ENCODE assay signal across 9 mouse cellular contexts in genomic region chr1:172217148-172217547, GRCm38 (mm10). TPM values are rescaled to one million over a fixed set of nuclear protein-coding genes. Genes with fewer than 3 reads are reported as not detected.
DNase-seq lines count a peak whose midpoint lies in the region; ATAC-seq and TF ChIP-seq lines count a peak whose summit lies in the region.
"Had no signal": no experiment of that assay in that cellular context is flagged by ENCODE, and none has a peak within 500 bp of the region (broad histone marks: within the 10 kb centered on the region; RNA-seq: fewer than 3 reads in every experiment).

No protein-coding gene starts in this region.

- H3K27me3 ChIP-seq in C2C12 (ENCODE audit: control insufficient read depth, insufficient read depth, insufficient read length): no peaks in the 10 kb centered on the region
- no peaks in the 10 kb centered on the region for H3K27me3 ChIP-seq in embryonic facial prominence, embryonic 15.5 days
- no peaks in the 10 kb centered on the region for H3K27me3 ChIP-seq in heart, embryonic 10.5 days (ENCODE audit: insufficient read depth, poor library complexity, severe bottlenecking)
- no peaks in the 10 kb centered on the region for H3K27me3 ChIP-seq in kidney, embryonic 14.5 days (ENCODE audit: control insufficient read depth, insufficient read depth, low read length)
- H3K27me3 ChIP-seq in liver, adult 2 months (ENCODE audit: control insufficient read depth, insufficient read depth, low read length): no peaks in the 10 kb centered on the region

- no peaks in the 10 kb centered on the region for H3K9me3 ChIP-seq in embryonic facial prominence, embryonic 15.5 days (replicated peaks)
- H3K9me3 ChIP-seq in heart, embryonic 10.5 days: no peaks in the 10 kb centered on the region
- no peaks in the 10 kb centered on the region for H3K9me3 ChIP-seq in kidney, embryonic 14.5 days (ENCODE audit: control insufficient read depth, low read length)

- H3K4me1 ChIP-seq in bone marrow macrophage, adult 2 months (ENCODE audit: control insufficient read depth, insufficient read depth, low read length): peaks cover 22% of the 10 kb centered on the region
- peaks cover 50% of the 10 kb centered on the region for H3K4me1 ChIP-seq in embryonic facial prominence, embryonic 15.5 days
- H3K4me1 ChIP-seq in heart, embryonic 10.5 days: peaks cover 66% of the 10 kb centered on the region
- H3K4me1 ChIP-seq in kidney, embryonic 14.5 days (ENCODE audit: control insufficient read depth, insufficient read depth, low read length): peaks cover 38% of the 10 kb centered on the region
- H3K4me1 ChIP-seq in liver, adult 2 months (ENCODE audit: control insufficient read depth, insufficient read depth, low read length): 0 out of 2 replicates have a peak, but pooled peaks cover 5% of the 10 kb centered on the region

- no peak overlapping the region for H3ac ChIP-seq in C2C12 (ENCODE audit: control insufficient read depth, insufficient read length, low read depth)

- peak; percentile 96 for DNase-seq in heart, embryonic 10.5 days (ENCODE audit: low spot score)
- DNase-seq in liver, adult 2 months (ENCODE audit: extremely low read depth, low read depth, low spot score): peak; percentile 79
- DNase-seq in spleen, postnatal 36 days (ENCODE audit: low spot score in 2 of 2): peak; percentile 91

- H3K9ac ChIP-seq in embryonic facial prominence, embryonic 15.5 days: peak overlapping the region; percentile 37
- H3K9ac ChIP-seq in kidney, embryonic 14.5 days (ENCODE audit: low read depth, low read length): 0 out of 2 replicates have a peak overlapping the region, but pooled peaks have one; percentile 13
- peak overlapping the region; percentile 39 for H3K9ac ChIP-seq in liver, adult 2 months (ENCODE audit: low read depth, low read length)

- TF ChIP-seq CTCF in C2C12 (IDR thresholded peaks at IDR 0.05; ENCODE audit: control insufficient read depth, insufficient read depth, insufficient read length): peak; percentile 61
- peak; percentile 94 for TF ChIP-seq CTCF in bone marrow macrophage, adult 2 months (IDR thresholded peaks at IDR 0.05; ENCODE audit: low read depth, low read length)
- peak; percentile 97 for TF ChIP-seq CTCF in liver, adult 2 months (IDR thresholded peaks at IDR 0.05; ENCODE audit: low read depth, low read length)

- no peaks in the 10 kb centered on the region for H3K79me2 ChIP-seq in C2C12 (ENCODE audit: control insufficient read depth, insufficient read depth)
- H3K79me2 ChIP-seq in liver, adult 2 months (ENCODE audit: control insufficient read depth, insufficient read depth, low read length): no peaks in the 10 kb centered on the region

- H3K36me3 ChIP-seq in C2C12 (ENCODE audit: control insufficient read depth, insufficient read depth): no peaks in the 10 kb centered on the region
- H3K36me3 ChIP-seq in embryonic facial prominence, embryonic 15.5 days: no peaks in the 10 kb centered on the region
- peaks cover 29% of the 10 kb centered on the region for H3K36me3 ChIP-seq in heart, embryonic 10.5 days
- H3K36me3 ChIP-seq in kidney, embryonic 14.5 days (ENCODE audit: control insufficient read depth, insufficient read depth, low read length): no peaks in the 10 kb centered on the region
- no peaks in the 10 kb centered on the region for H3K36me3 ChIP-seq in liver, adult 2 months (ENCODE audit: control insufficient read depth, insufficient read depth, low read length)

- no peaks in the 10 kb centered on the region for H3K79me3 ChIP-seq in C2C12 (ENCODE audit: low read depth)

- WGBS in embryonic facial prominence, embryonic 15.5 days: 1% methylated on average over 5 of the region's 5 CpGs
- 0% methylated on average over 5 of the region's 5 CpGs for WGBS in heart, embryonic 10.5 days
- 0% methylated on average over 5 of the region's 5 CpGs for WGBS in kidney, embryonic 14.5 days
- 2% methylated on average over 5 of the region's 5 CpGs for WGBS in liver, adult 2 months

- no peak for TF ChIP-seq POLR2A in bone marrow macrophage, adult 2 months (IDR thresholded peaks at IDR 0.05; ENCODE audit: borderline replicate concordance, low read depth, low read length)
- no peak for TF ChIP-seq POLR2A in liver, adult 2 months (IDR thresholded peaks at IDR 0.05; ENCODE audit: extremely low read depth, insufficient read depth, low read length)

- H3K4me2 ChIP-seq in embryonic facial prominence, embryonic 15.5 days (replicated peaks): peak overlapping the region; percentile 45
- peak overlapping the region; percentile 35; the same call in 1 of the 2 replicates for H3K4me2 ChIP-seq in kidney, embryonic 14.5 days (replicated peaks; ENCODE audit: low read depth, low read length)

- peak; percentile 39; the same call in 1 of the 2 replicates for ATAC-seq in embryonic facial prominence, embryonic 15.5 days (ENCODE audit: insufficient number of reproducible peaks, low FRiP score, low TSS enrichment, low read depth)
- ATAC-seq in kidney, embryonic 14.5 days (ENCODE audit: low FRiP score, low TSS enrichment): peak; percentile 43
- peak; percentile 96 for ATAC-seq in monocyte, adult 5-6 weeks (replicated peaks; ENCODE audit: insufficient number of reproducible peaks, low FRiP score, low TSS enrichment, poor library complexity, severe bottlenecking)

- H3K27ac ChIP-seq in bone marrow macrophage, adult 2 months (ENCODE audit: insufficient read depth, low read depth, low read length): peak overlapping the region; percentile 35; the same call in 1 of the 2 replicates
- peak overlapping the region; percentile 86 for H3K27ac ChIP-seq in embryonic facial prominence, embryonic 15.5 days (replicated peaks)
- H3K27ac ChIP-seq in heart, embryonic 10.5 days: peak overlapping the region; percentile 93
- peak overlapping the region; percentile 59; the same call in 1 of the 2 replicates for H3K27ac ChIP-seq in kidney, embryonic 14.5 days (ENCODE audit: low read depth, low read length)
- H3K27ac ChIP-seq in liver, adult 2 months (replicated peaks; ENCODE audit: insufficient read depth, low read depth, low read length): peak overlapping the region; percentile 47

- no peak overlapping the region for H3K4me3 ChIP-seq in C2C12 (ENCODE audit: insufficient read depth, poor library complexity, severe bottlenecking)
- no peak overlapping the region for H3K4me3 ChIP-seq in bone marrow macrophage, adult 2 months (ENCODE audit: insufficient read depth, low read length)
- peak overlapping the region; percentile 31 for H3K4me3 ChIP-seq in embryonic facial prominence, embryonic 15.5 days (replicated peaks)
- peak overlapping the region; percentile 51 for H3K4me3 ChIP-seq in heart, embryonic 10.5 days
- H3K4me3 ChIP-seq in kidney, embryonic 14.5 days (ENCODE audit: low read length): no peak overlapping the region
- H3K4me3 ChIP-seq in liver, adult 2 months (ENCODE audit: insufficient read depth, low read depth, low read length): peak overlapping the region; percentile 24; the same call in 1 of the 2 replicates
- H3K4me3 ChIP-seq: erythroblast, embryonic 14.5 days had no signal

TF ChIP-seq in C2C12, 6 proteins besides CTCF, POLR2A, EP300 and RAD21 (continues in another document):
- no peak for TF ChIP-seq MYOD1 (IDR thresholded peaks at IDR 0.05; ENCODE audit: control insufficient read depth, insufficient read length, low read depth)
- no peak for TF ChIP-seq USF1 (IDR thresholded peaks at IDR 0.05; ENCODE audit: low read depth)
- TF ChIP-seq CEBPB (IDR thresholded peaks at IDR 0.05; ENCODE audit: low read depth): no peak

RNA-seq across cellular contexts. Expression of gene Casq1, which starts 2.5 kb away (rescaled TPM):
- polyA plus RNA-seq in C2C12 (2012; fragmentation: generic; extraction: Trizol): 0.12 TPM
- not detected in 2 replicates for polyA plus RNA-seq in bone marrow macrophage, adult 2 months (2012; ENCODE audit: insufficient read depth, insufficient read length, missing spikeins)
- 18.9 and 24.6 TPM in 2 replicates for polyA plus RNA-seq in embryonic facial prominence, embryonic 15.5 days (2015; fragmentation: Nextera tagmentation; extraction: Ambion mirVana)
- polyA plus RNA-seq in heart, embryonic 10.5 days (2016; fragmentation: Nextera tagmentation; extraction: Ambion mirVana): 225 and 307 TPM in 2 replicates
- 2.8 and 3.5 TPM in 2 replicates for polyA plus RNA-seq in kidney, embryonic 14.5 days (2014; fragmentation: Nextera tagmentation; extraction: Ambion mirVana)
- 0.07 and 0.74 TPM in 2 replicates for total RNA-seq in liver, adult 2 months (2014; rRNA removed)
- 0.16 and 0.21 TPM in 2 replicates for polyA plus RNA-seq in liver, adult 2 months (2012; rRNA removed)
- not detected in 3 replicates for total RNA-seq in monocyte, adult 5-6 weeks (2017)
- polyA plus RNA-seq: erythroblast, embryonic 14.5 days had no signal

RNA-seq across cellular contexts. Expression of gene Pea15a, which starts 10.5 kb away (rescaled TPM):
- polyA plus RNA-seq in C2C12 (2012; fragmentation: generic; extraction: Trizol): 125 TPM
- polyA plus RNA-seq in bone marrow macrophage, adult 2 months (2012; ENCODE audit: insufficient read depth, insufficient read length, missing spikeins): 249 and 256 TPM in 2 replicates
- polyA plus RNA-seq in embryonic facial prominence, embryonic 15.5 days (2015; fragmentation: Nextera tagmentation; extraction: Ambion mirVana): 122 and 131 TPM in 2 replicates
- 115 and 152 TPM in 2 replicates for polyA plus RNA-seq in heart, embryonic 10.5 days (2016; fragmentation: Nextera tagmentation; extraction: Ambion mirVana)
- 56.0 and 87.0 TPM in 2 replicates for polyA plus RNA-seq in kidney, embryonic 14.5 days (2014; fragmentation: Nextera tagmentation; extraction: Ambion mirVana)
- total RNA-seq in liver, adult 2 months (2014; rRNA removed): 9.4 and 13.1 TPM in 2 replicates
- polyA plus RNA-seq in liver, adult 2 months (2012; rRNA removed): 8.4 and 10.2 TPM in 2 replicates
- total RNA-seq in monocyte, adult 5-6 weeks (2017): 23.3 to 71.6 TPM (median 23.9 TPM) in 3 replicates

RNA-seq across cellular contexts. Expression of gene Atp1a4, which starts 41.1 kb away (rescaled TPM):
- not detected for polyA plus RNA-seq in C2C12 (2012; fragmentation: generic; extraction: Trizol)
- not detected in 2 replicates for polyA plus RNA-seq in bone marrow macrophage, adult 2 months (2012; ENCODE audit: insufficient read depth, insufficient read length, missing spikeins)
- not detected in 2 replicates for polyA plus RNA-seq in embryonic facial prominence, embryonic 15.5 days (2015; fragmentation: Nextera tagmentation; extraction: Ambion mirVana)
- 0.09 and 0.12 TPM in 2 replicates for polyA plus RNA-seq in heart, embryonic 10.5 days (2016; fragmentation: Nextera tagmentation; extraction: Ambion mirVana)
- not detected in 2 replicates for polyA plus RNA-seq in kidney, embryonic 14.5 days (2014; fragmentation: Nextera tagmentation; extraction: Ambion mirVana)
- total RNA-seq in liver, adult 2 months (2014; rRNA removed): 0.07 and 0.09 TPM in 2 replicates
- polyA plus RNA-seq in liver, adult 2 months (2012; rRNA removed): 0.02 TPM in 1 of 2 replicates, not detected in the other
- total RNA-seq in monocyte, adult 5-6 weeks (2017): 0.43 TPM in 1 of 3 replicates, not detected in the others
- polyA plus RNA-seq: erythroblast, embryonic 14.5 days had no signal

RNA-seq across cellular contexts. Expression of gene Igsf8, which starts 44.3 kb away (rescaled TPM):
- 95.3 TPM for polyA plus RNA-seq in C2C12 (2012; fragmentation: generic; extraction: Trizol)
- polyA plus RNA-seq in bone marrow macrophage, adult 2 months (2012; ENCODE audit: insufficient read depth, insufficient read length, missing spikeins): 90.3 and 110 TPM in 2 replicates
- 71.9 and 73.4 TPM in 2 replicates for polyA plus RNA-seq in embryonic facial prominence, embryonic 15.5 days (2015; fragmentation: Nextera tagmentation; extraction: Ambion mirVana)
- polyA plus RNA-seq in heart, embryonic 10.5 days (2016; fragmentation: Nextera tagmentation; extraction: Ambion mirVana): 30.1 and 33.2 TPM in 2 replicates
- polyA plus RNA-seq in kidney, embryonic 14.5 days (2014; fragmentation: Nextera tagmentation; extraction: Ambion mirVana): 39.5 and 53.1 TPM in 2 replicates
- 3.6 and 9.7 TPM in 2 replicates for total RNA-seq in liver, adult 2 months (2014; rRNA removed)
- 15.3 and 26.3 TPM in 2 replicates for polyA plus RNA-seq in liver, adult 2 months (2012; rRNA removed)
- total RNA-seq in monocyte, adult 5-6 weeks (2017): 13.0 to 18.8 TPM (median 16.7 TPM) in 3 replicates

Comparison
In these comparisons a context has a peak if more than half of its experiments do, and no peak if none do; other contexts are left out.
1. H3K4me3 ChIP-seq: peak in embryonic facial prominence, embryonic 15.5 days (single experiment), heart, embryonic 10.5 days (single experiment) and liver, adult 2 months (single experiment); none in C2C12 (single experiment), bone marrow macrophage, adult 2 months (single experiment) and kidney, embryonic 14.5 days (single experiment).
2. H3K27ac ChIP-seq: peak in every context shown above with its lines; median percentile 93 in heart, embryonic 10.5 days; 86 in embryonic facial prominence, embryonic 15.5 days; 59 in kidney, embryonic 14.5 days; 47 in liver, adult 2 months; 35 in bone marrow macrophage, adult 2 months.
3. ATAC-seq: peak in every context shown above with its lines; median percentile 96 in monocyte, adult 5-6 weeks; 43 in kidney, embryonic 14.5 days; 39 in embryonic facial prominence, embryonic 15.5 days.
4. Peak in every context shown above with its lines, with median percentiles within 50 percentile points of each other: CTCF ChIP-seq, H3K9ac ChIP-seq and DNase-seq.